8 mouse cellular contexts compared by ENCODE assay signal in the genomic region with DNA sequence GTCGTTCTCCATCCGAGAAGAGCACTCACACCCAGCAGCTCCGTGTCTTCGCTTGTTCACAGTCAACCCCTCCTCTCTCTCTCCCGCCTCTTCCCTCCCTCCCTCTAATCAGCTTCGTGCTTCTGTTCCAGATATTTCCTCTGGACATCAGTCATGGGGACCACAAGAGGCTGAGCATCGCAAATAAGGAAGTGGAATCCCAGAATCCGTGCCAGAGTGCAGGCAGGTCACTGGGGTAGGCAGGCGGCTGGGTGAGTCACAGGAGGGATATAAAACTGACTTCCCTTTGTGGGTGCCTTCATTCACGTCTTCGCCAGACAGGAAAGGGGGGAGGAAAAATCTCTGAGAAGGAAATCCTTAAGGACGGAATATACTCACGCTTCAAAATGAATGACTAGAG. TPM values are rescaled to one million over a fixed set of nuclear protein-coding genes. Genes with fewer than 3 reads are reported as not detected.
A peak's percentile ranks its signal among the peaks of the same experiment; 100 is the strongest.
DNase-seq lines count a peak whose midpoint lies in the region; ATAC-seq and TF ChIP-seq lines count a peak whose summit lies in the region.
"Had no signal": no experiment of that assay in that cellular context is flagged by ENCODE, and none has a peak within 500 bp of the region (broad histone marks: within the 10 kb centered on the region; RNA-seq: fewer than 3 reads in every experiment).

No protein-coding gene starts in this region.

- DNase-seq in MEL-GATA-1-ER (ENCODE audit: extremely low read depth, low read depth), result peak; percentile 83
- DNase-seq in heart, adult 2 months, result peak; percentile 52 to 65
- peak; percentile 79 for DNase-seq in lung, postnatal 0 days (ENCODE audit: low spot score)
- DNase-seq in thymus, postnatal 25 days, result no peak
- DNase-seq in spleen, adult 18-20 months, result no peak

- TF ChIP-seq EP300 in heart, adult 2 months (IDR thresholded peaks at IDR 0.05; ENCODE audit: insufficient read depth, low read depth, low read length), result no peak
- 0 out of 2 replicates have a peak, but pooled peaks have one; percentile 57 for TF ChIP-seq EP300 in lung, postnatal 0 days (IDR thresholded peaks at IDR 0.05)

- H3K9ac ChIP-seq in heart, adult 2 months (ENCODE audit: low read depth, low read length), result no peak overlapping the region
- H3K9ac ChIP-seq in kidney, embryonic 15.5 days, result no peak overlapping the region
- H3K9ac ChIP-seq in lung, postnatal 0 days (replicated peaks; ENCODE audit: low read depth), result no peak overlapping the region
- H3K9ac ChIP-seq: hindbrain, embryonic 13.5 days had no signal

- no peaks in the 10 kb centered on the region for H3K27me3 ChIP-seq in heart, adult 2 months (ENCODE audit: control insufficient read depth, insufficient read depth, low read length)
- no peaks in the 10 kb centered on the region for H3K27me3 ChIP-seq in kidney, embryonic 15.5 days
- H3K27me3 ChIP-seq in lung, postnatal 0 days (replicated peaks; ENCODE audit: insufficient read depth, low read length), result no peaks in the 10 kb centered on the region
- H3K27me3 ChIP-seq: hindbrain, embryonic 13.5 days had no signal

- no peak for TF ChIP-seq POLR2A in heart, adult 2 months (IDR thresholded peaks at IDR 0.05; ENCODE audit: insufficient read depth, low read depth, low read length)

- H3K4me1 ChIP-seq in heart, adult 2 months (ENCODE audit: control insufficient read depth, insufficient read depth, low read length), result peaks cover 6% of the 10 kb centered on the region
- peaks cover 27% of the 10 kb centered on the region for H3K4me1 ChIP-seq in kidney, embryonic 15.5 days
- H3K4me1 ChIP-seq in lung, postnatal 0 days (ENCODE audit: insufficient read depth, low read depth, low read length), result peaks cover 12% of the 10 kb centered on the region; the same call in 1 of the 2 replicates

- WGBS in heart, adult 2 months, result 13% methylated on average over 13 of the region's 13 CpGs
- 30% methylated on average over 13 of the region's 13 CpGs for WGBS in kidney, embryonic 15.5 days
- WGBS in lung, postnatal 0 days, result 20% methylated on average over 13 of the region's 13 CpGs

- no peak overlapping the region for H3K27ac ChIP-seq in heart, adult 2 months
- 0 out of 2 replicates have a peak overlapping the region, but pooled peaks have one; percentile 18 for H3K27ac ChIP-seq in kidney, embryonic 15.5 days
- H3K27ac ChIP-seq in lung, postnatal 0 days (ENCODE audit: low read length), result no peak overlapping the region
- H3K27ac ChIP-seq: hindbrain, embryonic 13.5 days had no signal

- intact Hi-C loops in heart, adult 2 months (cut with DNase I), result no loop called here

- peak; percentile 33; the same call in 1 of the 2 replicates for ATAC-seq in kidney, embryonic 15.5 days (replicated peaks; ENCODE audit: low FRiP score)
- peak; percentile 60 for ATAC-seq in lung, postnatal 0 days
- ATAC-seq in frontal cortex, adult (ENCODE audit: low TSS enrichment), result no peak

- H3K36me3 ChIP-seq in heart, adult 2 months (ENCODE audit: control insufficient read depth, insufficient read depth, low read length), result no peaks in the 10 kb centered on the region
- H3K36me3 ChIP-seq in kidney, embryonic 15.5 days, result no peaks in the 10 kb centered on the region
- no peaks in the 10 kb centered on the region for H3K36me3 ChIP-seq in lung, postnatal 0 days (ENCODE audit: insufficient read depth, low read length)
- H3K36me3 ChIP-seq: hindbrain, embryonic 13.5 days had no signal

- H3K79me2 ChIP-seq in heart, adult 2 months (replicated peaks; ENCODE audit: control insufficient read depth, insufficient read depth, low read length), result no peaks in the 10 kb centered on the region

- H3K9me3 ChIP-seq in kidney, embryonic 15.5 days (replicated peaks), result no peaks in the 10 kb centered on the region
- H3K9me3 ChIP-seq in lung, postnatal 0 days (ENCODE audit: low read length), result no peaks in the 10 kb centered on the region
- H3K9me3 ChIP-seq: hindbrain, embryonic 13.5 days had no signal

- peak overlapping the region; percentile 30; the same call in 1 of the 2 replicates for H3K4me2 ChIP-seq in kidney, embryonic 15.5 days
- no peak overlapping the region for H3K4me2 ChIP-seq in lung, postnatal 0 days (replicated peaks; ENCODE audit: low read depth, low read length)
- H3K4me2 ChIP-seq: hindbrain, embryonic 13.5 days had no signal

- no peak for TF ChIP-seq CTCF in heart, adult 2 months (IDR thresholded peaks at IDR 0.05)
- TF ChIP-seq CTCF in lung, postnatal 0 days (IDR thresholded peaks at IDR 0.05), result no peak

- no peak overlapping the region for H3K4me3 ChIP-seq in heart, adult 2 months
- no peak overlapping the region for H3K4me3 ChIP-seq in kidney, embryonic 15.5 days (replicated peaks)
- H3K4me3 ChIP-seq in lung, postnatal 0 days (ENCODE audit: low read depth, low read length), result no peak overlapping the region
- H3K4me3 ChIP-seq: hindbrain, embryonic 13.5 days had no signal

RNA-seq across cellular contexts. Expression of gene Klhl3, which starts 1.8 kb away (rescaled TPM):
- total RNA-seq in heart, adult 2 months (2021), result 1 to 10 TPM; 2.1 to 2.7 TPM
- polyA plus RNA-seq in heart, adult 2 months (2012; rRNA removed), result 4.3 and 6.7 TPM in 2 replicates
- polyA plus RNA-seq in kidney, embryonic 15.5 days (2015; fragmentation: Nextera tagmentation; extraction: Ambion mirVana), result 6.5 and 7.2 TPM in 2 replicates
- polyA plus RNA-seq in lung, postnatal 0 days (2015; fragmentation: Nextera tagmentation; extraction: Ambion mirVana), result 2.7 and 3.9 TPM in 2 replicates

RNA-seq across cellular contexts. Expression of gene Hnrnpa0, which starts 13.1 kb away (rescaled TPM):
- 10 to 100 TPM; 66.6 to 67.4 TPM for total RNA-seq in heart, adult 2 months (2021)
- polyA plus RNA-seq in heart, adult 2 months (2012; rRNA removed), result 21.7 and 25.2 TPM in 2 replicates
- 38.6 and 41.5 TPM in 2 replicates for polyA plus RNA-seq in kidney, embryonic 15.5 days (2015; fragmentation: Nextera tagmentation; extraction: Ambion mirVana)
- 29.6 and 33.1 TPM in 2 replicates for polyA plus RNA-seq in lung, postnatal 0 days (2015; fragmentation: Nextera tagmentation; extraction: Ambion mirVana)

RNA-seq across cellular contexts. Expression of gene Idnk, which starts 42.2 kb away (rescaled TPM):
- 10 to 100 TPM; 22.3 to 24.0 TPM for total RNA-seq in heart, adult 2 months (2021)
- polyA plus RNA-seq in heart, adult 2 months (2012; rRNA removed), result 13.9 and 14.8 TPM in 2 replicates
- 37.2 and 39.4 TPM in 2 replicates for polyA plus RNA-seq in kidney, embryonic 15.5 days (2015; fragmentation: Nextera tagmentation; extraction: Ambion mirVana)
- polyA plus RNA-seq in lung, postnatal 0 days (2015; fragmentation: Nextera tagmentation; extraction: Ambion mirVana), result 40.5 and 43.5 TPM in 2 replicates

Comparison
In these comparisons a context has a peak if more than half of its experiments do, and no peak if none do; other contexts are left out.
1. DNase-seq: peak in MEL-GATA-1-ER (single experiment), heart, adult 2 months (2 of 2) and lung, postnatal 0 days (single experiment); none in thymus, postnatal 25 days (single experiment) and spleen, adult 18-20 months (0 of 2).